Mouse (Mus musculus) ES-E14 (cell line): ENCODE results near the gene Slc4a11.

Source experiments
- CHD2 ChIP-seq: IDR thresholded peaks from 2 replicates; pipeline ENCODE4 v1.6.1; 2014; ENCODE audit warnings: mild to moderate bottlenecking, low read depth, low read length, inconsistent platforms
- HCFC1 ChIP-seq: IDR thresholded peaks from 2 replicates; pipeline ENCODE4 v1.6.1; 2012; ENCODE audit warnings: low read length, inconsistent platforms, borderline replicate concordance; ENCODE audit not compliant: insufficient read depth
- MAFK ChIP-seq: IDR thresholded peaks from 2 replicates; pipeline ENCODE4 v1.6.1; 2014; ENCODE audit warnings: mild to moderate bottlenecking, low read depth, low read length, inconsistent platforms; ENCODE audit not compliant: insufficient read depth
- ZC3H11A ChIP-seq: IDR thresholded peaks from 2 replicates; pipeline ENCODE4 v1.6.1; 2012; ENCODE audit warnings: low read depth, mild to moderate bottlenecking, inconsistent platforms, low read length, borderline replicate concordance
- ZNF384 ChIP-seq: IDR thresholded peaks from 2 replicates; pipeline ENCODE4 v1.6.1; 2012; ENCODE audit warnings: low read depth, low read length, inconsistent platforms

- TF ChIP-seq ZC3H11A, result no peak
- no peak for TF ChIP-seq HCFC1
- no peak for TF ChIP-seq MAFK
- TF ChIP-seq ZNF384, result no peak
- TF ChIP-seq CHD2, result no peak
These were observed 40.8 kb downstream of the Slc4a11 start for GRCm38 (mm10) chr2:130656536-130656935.
